Mouse (Mus musculus): ENCODE measurements around the gene Mical3.
A peak's percentile ranks its signal among the peaks of the same experiment; 100 is the strongest.

The Mical3 gene

GRCm38 (mm10) chr6:121130773-121131172 lies at the start of gene Mical3:
Gene Mical3 (minus strand): TSS chr6:121130999.
- DNase-seq (ENCODE audit: extremely low read depth, insufficient read length, low spot score): no peak

GRCm38 (mm10) chr6:121179846-121180245 lies 49.0 kb upstream of the Mical3 start:
- DNase-seq (ENCODE audit: extremely low read depth, insufficient read length, low spot score): no peak

GRCm38 (mm10) chr6:121178700-121179358 lies 48.0 kb upstream of the Mical3 start:
- no peak for DNase-seq (ENCODE audit: extremely low read depth, insufficient read length, low spot score)

GRCm38 (mm10) chr6:121177118-121177708 lies 46.4 kb upstream of the Mical3 start:
- DNase-seq (ENCODE audit: extremely low read depth, insufficient read length, low spot score): no peak

GRCm38 (mm10) chr6:121176731-121177098 lies 45.9 kb upstream of the Mical3 start:
- DNase-seq (ENCODE audit: extremely low read depth, insufficient read length, low spot score): no peak

GRCm38 (mm10) chr6:121176011-121176730 lies 45.4 kb upstream of the Mical3 start:
- DNase-seq (ENCODE audit: extremely low read depth, insufficient read length, low spot score): no peak

- no peak for DNase-seq (ENCODE audit: extremely low read depth, insufficient read length, low spot score)
Measured at GRCm38 (mm10) chr6:121174761-121175160, 44.0 kb upstream of the Mical3 start.

- no peak for DNase-seq (ENCODE audit: extremely low read depth, insufficient read length, low spot score)
Measured at GRCm38 (mm10) chr6:121173471-121173870, 42.7 kb upstream of the Mical3 start.

GRCm38 (mm10) chr6:121171102-121171501 lies 40.3 kb upstream of the Mical3 start:
- DNase-seq (ENCODE audit: extremely low read depth, insufficient read length, low spot score): no peak

- no peak for DNase-seq (ENCODE audit: extremely low read depth, insufficient read length, low spot score)
Measured at GRCm38 (mm10) chr6:121167381-121167975, 36.7 kb upstream of the Mical3 start.

- DNase-seq (ENCODE audit: extremely low read depth, insufficient read length, low spot score): no peak
Measured at GRCm38 (mm10) chr6:121166098-121166552, 35.3 kb upstream of the Mical3 start.

GRCm38 (mm10) chr6:121162616-121163015 lies 31.8 kb upstream of the Mical3 start:
- no peak for DNase-seq (ENCODE audit: extremely low read depth, insufficient read length, low spot score)

- no peak for DNase-seq (ENCODE audit: extremely low read depth, insufficient read length, low spot score)
Measured at GRCm38 (mm10) chr6:121160126-121160525, 29.3 kb upstream of the Mical3 start.

- DNase-seq (ENCODE audit: extremely low read depth, insufficient read length, low spot score): no peak
Measured at GRCm38 (mm10) chr6:121159616-121160015, 28.8 kb upstream of the Mical3 start.

- no peak for DNase-seq (ENCODE audit: extremely low read depth, insufficient read length, low spot score)
Measured at GRCm38 (mm10) chr6:121156030-121156429, 25.2 kb upstream of the Mical3 start.

GRCm38 (mm10) chr6:121154451-121155300 lies 23.9 kb upstream of the Mical3 start:
- DNase-seq (ENCODE audit: extremely low read depth, insufficient read length, low spot score): no peak

- no peak for DNase-seq (ENCODE audit: extremely low read depth, insufficient read length, low spot score)
Measured at GRCm38 (mm10) chr6:121153177-121153576, 22.4 kb upstream of the Mical3 start.

GRCm38 (mm10) chr6:121151732-121152131 lies 20.9 kb upstream of the Mical3 start:
- peak; percentile 20 for DNase-seq (ENCODE audit: extremely low read depth, insufficient read length, low spot score)

GRCm38 (mm10) chr6:121150126-121150525 lies 19.3 kb upstream of the Mical3 start:
- DNase-seq (ENCODE audit: extremely low read depth, insufficient read length, low spot score): no peak

- no peak for DNase-seq (ENCODE audit: extremely low read depth, insufficient read length, low spot score)
Measured at GRCm38 (mm10) chr6:121149420-121149819, 18.6 kb upstream of the Mical3 start.
